Mouse (Mus musculus): ENCODE data around the gene Cacna1f.

GRCm38 (mm10) chrX:7645349-7645748 lies 38.5 kb downstream of the Cacna1f start:
- TF ChIP-seq POLR2A (IDR thresholded peaks at IDR 0.05; ENCODE audit: borderline replicate concordance, extremely low read depth, insufficient read depth, insufficient read length, poor library complexity, severe bottlenecking) (no peak), CTCF (IDR thresholded peaks at IDR 0.05; ENCODE audit: borderline replicate concordance, extremely low read depth, insufficient read depth, insufficient read length) (peak; percentile 58; the same call in 1 of the 2 replicates)

Data from brain, embryonic 14.5 days (tissue).